Mouse (Mus musculus): ENCODE results near the gene Dedd. TPM values are rescaled to one million over a fixed set of nuclear protein-coding genes. Genes with fewer than 3 reads are reported as not detected.
A peak's percentile ranks its signal among the peaks of the same experiment; 100 is the strongest.

Dedd gene
- polyA plus RNA-seq, 1 experiment from 2014 or later: 47.1 TPM

DNA sequence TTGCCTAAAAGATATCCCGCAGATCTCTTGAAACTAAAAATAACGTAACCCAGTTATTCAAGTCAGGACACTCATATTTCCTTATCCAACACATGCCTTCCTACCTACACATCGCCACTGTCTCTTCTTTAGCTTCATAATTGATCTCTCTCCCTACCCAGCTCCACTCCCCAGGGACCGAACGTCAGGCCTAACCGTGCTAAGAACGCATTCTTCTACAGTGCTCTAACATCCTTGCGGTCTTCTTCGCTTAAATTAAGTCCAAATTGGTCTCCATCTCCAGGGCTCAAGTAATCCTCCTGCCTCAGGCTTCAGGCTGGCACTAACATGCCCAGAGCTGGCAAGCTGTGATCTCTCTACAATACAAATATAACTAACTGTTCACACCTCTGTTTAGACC lies 701 bp upstream of the Dedd start:
- ATAC-seq (ENCODE audit: low FRiP score, low TSS enrichment): no peak
- peak overlapping the region; percentile 93; the same call in 1 of the 2 replicates for H3K9ac ChIP-seq (ENCODE audit: low read depth, low read length)
- 30% methylated on average over 9 of the region's 9 CpGs for WGBS

DNA sequence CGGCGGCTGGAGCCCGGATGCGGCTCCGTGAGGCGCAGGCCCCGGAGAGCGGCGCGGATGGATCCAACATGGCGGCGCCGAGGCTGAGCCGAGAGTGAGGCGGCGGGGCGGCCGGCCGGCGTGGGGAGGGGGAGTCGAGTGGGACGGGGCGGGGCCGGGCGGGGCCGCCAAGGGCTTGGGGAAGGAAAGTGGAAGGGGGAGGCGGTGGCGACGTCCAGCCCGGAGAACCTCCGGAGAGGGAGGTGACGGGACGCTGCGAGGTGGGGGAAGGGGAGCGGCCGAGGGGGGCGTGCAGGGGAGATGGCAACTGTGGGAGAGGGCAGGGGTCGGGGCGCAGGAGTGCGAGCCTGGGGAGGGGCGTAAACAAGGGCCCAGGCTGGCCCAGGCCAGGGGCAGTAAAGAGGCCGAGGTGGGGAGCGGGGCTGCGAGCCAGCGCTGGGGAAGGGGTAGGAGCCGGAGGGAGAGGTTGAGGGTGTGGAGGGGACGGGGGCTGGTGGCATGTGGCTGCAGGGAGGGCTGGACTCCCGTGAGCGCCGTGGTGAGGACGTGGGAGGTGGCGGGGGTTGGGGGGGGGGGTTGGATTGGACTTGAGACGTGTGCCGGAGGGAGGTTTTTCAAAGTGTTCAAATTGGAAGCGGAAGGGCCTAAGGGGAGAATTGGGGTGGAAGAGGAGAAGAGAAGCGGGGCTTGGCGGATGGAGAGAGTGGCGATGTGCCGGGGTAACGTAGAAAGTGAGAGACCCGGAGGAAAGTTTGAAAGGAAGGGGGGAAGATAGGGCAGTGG lies 679 bp downstream of the Dedd start:
- H3K4me2 ChIP-seq (replicated peaks; ENCODE audit: low read depth, low read length): peak overlapping the region; percentile 76
- peak overlapping the region; percentile 87 for H3K4me3 ChIP-seq (ENCODE audit: low read length)
- peak overlapping the region; percentile 93 for H3K9ac ChIP-seq (ENCODE audit: low read depth, low read length)
- H3K27me3 ChIP-seq (ENCODE audit: control insufficient read depth, insufficient read depth, low read length): no peaks in the 10 kb centered on the region
- no peaks in the 10 kb centered on the region for H3K9me3 ChIP-seq (ENCODE audit: control insufficient read depth, low read length)
- peaks cover 8% of the 10 kb centered on the region for H3K36me3 ChIP-seq (ENCODE audit: control insufficient read depth, insufficient read depth, low read length)
- WGBS: under 1% methylated on average over 59 of the region's 61 CpGs
- H3K27ac ChIP-seq (ENCODE audit: low read depth, low read length): peak overlapping the region; percentile 99
- peak; percentile 91 for ATAC-seq (ENCODE audit: low FRiP score, low TSS enrichment)
- H3K4me1 ChIP-seq (ENCODE audit: control insufficient read depth, insufficient read depth, low read length): peaks cover 21% of the 10 kb centered on the region

More for the DNA sequence above, 701 bp upstream of the Dedd start:
- peaks cover 21% of the 10 kb centered on the region for H3K4me1 ChIP-seq (ENCODE audit: control insufficient read depth, insufficient read depth, low read length)
- no peaks in the 10 kb centered on the region for H3K27me3 ChIP-seq (ENCODE audit: control insufficient read depth, insufficient read depth, low read length)
- no peaks in the 10 kb centered on the region for H3K9me3 ChIP-seq (ENCODE audit: control insufficient read depth, low read length)
- H3K27ac ChIP-seq (ENCODE audit: low read depth, low read length): peak overlapping the region; percentile 99; the same call in 1 of the 2 replicates
- H3K4me3 ChIP-seq (ENCODE audit: low read length): peak overlapping the region; percentile 87
- peaks cover 4% of the 10 kb centered on the region for H3K36me3 ChIP-seq (ENCODE audit: control insufficient read depth, insufficient read depth, low read length)
- H3K4me2 ChIP-seq (replicated peaks; ENCODE audit: low read depth, low read length): peak overlapping the region; percentile 76

GRCm38 (mm10) chr1:171330216-171330560 lies 1.2 kb downstream of the Dedd start:
- peak overlapping the region; percentile 93 for H3K9ac ChIP-seq (ENCODE audit: low read depth, low read length)
- H3K4me1 ChIP-seq (ENCODE audit: control insufficient read depth, insufficient read depth, low read length): peaks cover 21% of the 10 kb centered on the region
- H3K27me3 ChIP-seq (ENCODE audit: control insufficient read depth, insufficient read depth, low read length): no peaks in the 10 kb centered on the region
- peak overlapping the region; percentile 76 for H3K4me2 ChIP-seq (replicated peaks; ENCODE audit: low read depth, low read length)
- no peaks in the 10 kb centered on the region for H3K9me3 ChIP-seq (ENCODE audit: control insufficient read depth, low read length)
- peak overlapping the region; percentile 87 for H3K4me3 ChIP-seq (ENCODE audit: low read length)
- no peak for ATAC-seq (ENCODE audit: low FRiP score, low TSS enrichment)
- 0% methylated on average over 4 of the region's 4 CpGs for WGBS
- H3K36me3 ChIP-seq (ENCODE audit: control insufficient read depth, insufficient read depth, low read length): peaks cover 8% of the 10 kb centered on the region
- H3K27ac ChIP-seq (ENCODE audit: low read depth, low read length): peak overlapping the region; percentile 99

- H3K9me3 ChIP-seq (ENCODE audit: control insufficient read depth, low read length): peaks cover 6% of the 10 kb centered on the region; the same call in 1 of the 2 replicates
- no peaks in the 10 kb centered on the region for H3K27me3 ChIP-seq (ENCODE audit: control insufficient read depth, insufficient read depth, low read length)
- no peak for ATAC-seq (ENCODE audit: low FRiP score, low TSS enrichment)
- peaks cover 16% of the 10 kb centered on the region; the same call in 1 of the 2 replicates for H3K4me1 ChIP-seq (ENCODE audit: control insufficient read depth, insufficient read depth, low read length)
- no peak overlapping the region for H3K27ac ChIP-seq (ENCODE audit: low read depth, low read length)
- H3K9ac ChIP-seq (ENCODE audit: low read depth, low read length): no peak overlapping the region
- 93% methylated on average over 16 of the region's 16 CpGs for WGBS
- H3K4me3 ChIP-seq (ENCODE audit: low read length): no peak overlapping the region
- H3K36me3 ChIP-seq (ENCODE audit: control insufficient read depth, insufficient read depth, low read length): peaks cover 51% of the 10 kb centered on the region
- H3K4me2 ChIP-seq (replicated peaks; ENCODE audit: low read depth, low read length): no peak overlapping the region
These were observed 13.6 kb downstream of the Dedd start for GRCm38 (mm10) chr1:171342262-171343207.

DNA sequence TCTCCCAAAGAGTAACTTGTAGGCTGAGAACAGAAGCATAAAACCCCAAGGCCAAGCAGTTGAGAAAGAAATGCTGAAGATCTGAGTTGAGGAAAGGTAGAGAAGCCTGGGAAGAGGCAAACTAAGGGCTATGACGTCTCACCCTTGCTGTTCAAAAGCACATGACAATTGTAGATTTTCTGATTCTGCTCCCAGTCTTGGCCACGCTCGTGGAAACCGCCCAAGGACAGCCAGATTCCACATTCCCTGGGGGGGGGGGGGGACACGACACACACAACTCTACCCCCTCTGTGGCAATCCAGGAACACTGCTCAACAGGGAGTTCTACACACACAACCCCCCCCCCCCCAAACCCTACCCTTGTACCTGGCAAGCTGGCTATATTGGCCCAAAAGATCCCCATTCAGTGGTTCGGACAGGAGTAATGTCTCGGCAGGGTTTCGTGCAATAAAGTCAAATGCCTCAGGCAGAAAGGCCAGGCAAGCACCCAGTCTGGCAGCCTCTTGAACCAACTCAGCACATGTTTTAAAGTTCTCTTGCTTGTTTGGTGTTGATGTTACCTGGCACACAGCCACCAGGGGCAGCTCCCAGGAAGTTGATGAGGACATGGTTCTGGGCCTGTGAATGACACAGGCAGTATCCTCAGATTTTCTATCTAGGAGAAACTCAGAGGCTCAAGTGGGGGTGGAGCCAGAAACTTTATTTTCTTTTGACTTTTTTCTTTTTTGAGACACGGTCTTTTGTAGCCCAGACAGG lies 15.2 kb downstream of the Dedd start:
- Histone ChIP-seq H3K27me3 (ENCODE audit: control insufficient read depth, insufficient read depth, low read length) (no peaks in the 10 kb centered on the region), H3K4me2 (replicated peaks; ENCODE audit: low read depth, low read length) (peak overlapping the region; percentile 61), H3K4me3 (ENCODE audit: low read length) (peak overlapping the region; percentile 91), H3K4me1 (ENCODE audit: control insufficient read depth, insufficient read depth, low read length) (peaks cover 16% of the 10 kb centered on the region; the same call in 1 of the 2 replicates), H3K27ac (ENCODE audit: low read depth, low read length) (no peak overlapping the region), H3K9me3 (ENCODE audit: control insufficient read depth, low read length) (peaks cover 6% of the 10 kb centered on the region; the same call in 1 of the 2 replicates), H3K9ac (ENCODE audit: low read depth, low read length) (peak overlapping the region; percentile 84; the same call in 1 of the 2 replicates), H3K36me3 (ENCODE audit: control insufficient read depth, insufficient read depth, low read length) (peaks cover 38% of the 10 kb centered on the region)
- ATAC-seq (ENCODE audit: low FRiP score, low TSS enrichment): no peak
- 81% methylated on average over 9 of the region's 9 CpGs for WGBS

DNA sequence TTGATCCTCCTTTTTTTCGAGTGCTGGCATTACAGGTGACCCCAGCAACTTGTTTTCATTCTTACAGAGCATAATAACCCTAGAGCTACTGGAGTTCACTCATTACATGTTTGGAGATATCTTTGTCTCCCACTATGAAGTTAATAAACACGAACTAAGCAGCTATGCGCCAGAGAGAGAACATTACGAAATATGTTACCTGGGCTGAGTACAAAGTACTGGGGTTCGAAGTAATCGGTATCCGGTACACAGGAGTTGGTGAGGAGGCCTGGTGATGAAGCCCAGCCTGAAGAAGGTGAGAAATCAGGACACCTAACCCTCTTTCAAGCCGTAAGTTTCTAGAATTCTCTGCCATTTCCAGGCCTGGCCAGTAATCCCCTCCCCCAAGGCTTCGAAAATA lies 15.8 kb downstream of the Dedd start:
- 76% methylated on average over 9 of the region's 9 CpGs for WGBS
- no peak overlapping the region for H3K27ac ChIP-seq (ENCODE audit: low read depth, low read length)
- H3K36me3 ChIP-seq (ENCODE audit: control insufficient read depth, insufficient read depth, low read length): peaks cover 33% of the 10 kb centered on the region

GRCm38 (mm10) chr1:171345225-171346094 lies 16.5 kb downstream of the Dedd start, which contains the start of the genes Nit1 and Pfdn2:
Gene Nit1 (minus strand): TSS chr1:171345646.
Gene Pfdn2 (plus strand): TSS chr1:171345670.
- 1% methylated on average over 53 of the region's 53 CpGs for WGBS

More for the DNA sequence above, 15.8 kb downstream of the Dedd start:
- Histone ChIP-seq H3K4me3 (ENCODE audit: low read length) (peak overlapping the region; percentile 91), H3K9ac (ENCODE audit: low read depth, low read length) (peak overlapping the region; percentile 84; the same call in 1 of the 2 replicates), H3K4me2 (replicated peaks; ENCODE audit: low read depth, low read length) (peak overlapping the region; percentile 61), H3K4me1 (ENCODE audit: control insufficient read depth, insufficient read depth, low read length) (peaks cover 16% of the 10 kb centered on the region; the same call in 1 of the 2 replicates), H3K9me3 (ENCODE audit: control insufficient read depth, low read length) (peaks cover 6% of the 10 kb centered on the region; the same call in 1 of the 2 replicates), H3K27me3 (ENCODE audit: control insufficient read depth, insufficient read depth, low read length) (no peaks in the 10 kb centered on the region)
- ATAC-seq (ENCODE audit: low FRiP score, low TSS enrichment): no peak

More at GRCm38 (mm10) chr1:171345225-171346094, 16.5 kb downstream of the Dedd start, which contains the start of the genes Nit1 and Pfdn2:
- peaks cover 6% of the 10 kb centered on the region; the same call in 1 of the 2 replicates for H3K9me3 ChIP-seq (ENCODE audit: control insufficient read depth, low read length)
- peaks cover 16% of the 10 kb centered on the region; the same call in 1 of the 2 replicates for H3K4me1 ChIP-seq (ENCODE audit: control insufficient read depth, insufficient read depth, low read length)
- H3K4me2 ChIP-seq (replicated peaks; ENCODE audit: low read depth, low read length): peak within 1 kb of the TSS; percentile 61
- H3K9ac ChIP-seq (ENCODE audit: low read depth, low read length): peak within 1 kb of the TSS; percentile 84
- peak within 1 kb of the TSS; percentile 49; the same call in 1 of the 2 replicates for H3K27ac ChIP-seq (ENCODE audit: low read depth, low read length)
- no peaks in the 10 kb centered on the region for H3K27me3 ChIP-seq (ENCODE audit: control insufficient read depth, insufficient read depth, low read length)
- H3K36me3 ChIP-seq (ENCODE audit: control insufficient read depth, insufficient read depth, low read length): peaks cover 27% of the 10 kb centered on the region
- H3K4me3 ChIP-seq (ENCODE audit: low read length): peak within 1 kb of the TSS; percentile 91
- peak; percentile 91 for ATAC-seq (ENCODE audit: low FRiP score, low TSS enrichment)
